Mouse (Mus musculus) hindbrain, embryonic 16.5 days (tissue): ENCODE results near the gene Dmrta2. TPM values are rescaled to one million over a fixed set of nuclear protein-coding genes. Genes with fewer than 3 reads are reported as not detected.
A peak's percentile ranks its signal among the peaks of the same experiment; 100 is the strongest.

Source experiments
- ATAC-seq: fragments of 200-750 bp; cut with Nextera tagmentation; 2 replicates; pipeline ENCODE4 v1.8.0; 2017; ENCODE audit warnings: moderate TSS enrichment, moderate library complexity
- H3K27ac ChIP-seq: fragments of 300-500 bp; sonication (generic); 2 replicates; pipeline ENCODE4 v1.5.1; 2014; ENCODE audit warnings: low read depth, mild to moderate bottlenecking, control low read depth, low read length, moderate library complexity
- H3K27me3 ChIP-seq: fragments of 300-500 bp; sonication (generic); replicated peaks from 2 replicates; pipeline ENCODE4 v1.6.1; 2014; ENCODE audit warnings: low read length; ENCODE audit not compliant: control insufficient read depth, insufficient read depth
- H3K36me3 ChIP-seq: fragments of 300-500 bp; sonication (generic); 2 replicates; pipeline ENCODE4 v1.6.1; 2014; ENCODE audit warnings: mild to moderate bottlenecking, low read length, moderate library complexity, mixed read lengths; ENCODE audit not compliant: control insufficient read depth, insufficient read depth
- H3K4me1 ChIP-seq: fragments of 300-500 bp; sonication (generic); 2 replicates; pipeline ENCODE4 v1.6.1; 2014; ENCODE audit warnings: low read depth, low read length; ENCODE audit not compliant: control insufficient read depth, insufficient read depth
- H3K4me2 ChIP-seq: fragments of 300-500 bp; sonication (generic); 2 replicates; pipeline ENCODE4 v1.6.1; 2014; ENCODE audit warnings: mild to moderate bottlenecking, low read length, control low read depth, moderate library complexity
- H3K4me3 ChIP-seq: fragments of 300-500 bp; sonication (generic); 2 replicates; pipeline ENCODE4 v1.5.1; 2014; ENCODE audit warnings: mild to moderate bottlenecking, low read length, control low read depth, moderate library complexity
- H3K9ac ChIP-seq: fragments of 300-500 bp; sonication (generic); 2 replicates; pipeline ENCODE4 v1.6.1; 2014; ENCODE audit warnings: low read depth, mild to moderate bottlenecking, control low read depth, low read length, moderate library complexity
- H3K9me3 ChIP-seq: fragments of 300-500 bp; sonication (generic); 2 replicates; pipeline ENCODE4 v1.6.1; 2014; ENCODE audit warnings: mild to moderate bottlenecking, low read length, moderate library complexity; ENCODE audit not compliant: control insufficient read depth
- WGBS: fragments of 180-500 bp; shearing (Covaris S2); extraction: QIAGEN DNeasy Blood & Tissue Kit; methylation state at CpG from one replicate; pipeline ENCODE4 v1.1.7; 2014; 5-methylcytosine and 5-hydroxymethylcytosine counted together
- polyA plus RNA-seq: library from polyadenylated mRNA; unstranded; fragments of >200 nt; fragmentation: Nextera tagmentation; extraction: Ambion mirVana; gene quantifications from 2 replicates; pipeline ENCODE4 v1.2.1, GENCODE M21; 2015

The Dmrta2 gene
- polyA plus RNA-seq, 1 experiment from 2014 or later = 0.05 TPM

DNA sequence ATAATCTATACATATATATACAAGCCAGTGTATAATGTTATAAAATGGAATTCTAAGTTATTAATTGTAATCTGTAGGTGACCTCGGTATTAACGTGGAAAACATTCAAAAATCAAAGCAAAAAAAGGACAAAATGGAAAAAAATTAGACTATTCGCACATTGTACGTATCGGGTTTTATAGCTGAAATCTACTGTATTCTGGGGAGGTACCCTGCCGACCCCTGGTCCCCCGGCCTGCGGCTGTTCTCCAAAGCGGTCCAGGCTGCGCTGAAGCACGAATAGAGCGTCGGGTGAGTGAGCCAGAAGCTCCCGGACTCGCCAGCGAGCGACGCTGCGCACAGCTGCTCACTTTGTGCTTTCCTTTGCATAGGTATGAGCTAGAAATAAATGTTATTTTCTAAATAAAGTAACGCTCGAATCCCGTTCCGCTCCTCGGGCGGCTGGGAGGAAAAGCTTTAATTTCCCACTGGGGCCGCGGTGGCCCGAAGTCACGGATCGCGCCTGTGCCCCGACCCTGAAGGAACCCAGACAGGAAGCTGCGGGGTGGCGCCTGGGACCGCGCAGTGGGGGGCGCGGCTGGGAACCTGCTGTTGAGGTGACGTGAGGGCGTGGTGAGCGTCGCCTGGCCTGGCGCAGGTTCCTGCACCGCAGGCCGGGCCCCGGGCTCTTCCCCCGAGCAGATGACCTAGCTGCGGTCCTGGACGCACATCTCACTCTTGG is 5.6 kb downstream of the Dmrta2 start:
- H3K4me3 ChIP-seq = 0 out of 2 replicates have a peak overlapping the region, but pooled peaks have one; percentile 11
- no peak overlapping the region for H3K9ac ChIP-seq
- H3K27me3 ChIP-seq = peaks cover 59% of the 10 kb centered on the region
- H3K27ac ChIP-seq = no peak overlapping the region
- H3K4me1 ChIP-seq = peaks cover 11% of the 10 kb centered on the region; the same call in 1 of the 2 replicates
- WGBS = 2% methylated on average over 48 of the region's 49 CpGs
- ATAC-seq = no peak
- no peaks in the 10 kb centered on the region for H3K36me3 ChIP-seq
- no peaks in the 10 kb centered on the region for H3K9me3 ChIP-seq
- H3K4me2 ChIP-seq = no peak overlapping the region

DNA sequence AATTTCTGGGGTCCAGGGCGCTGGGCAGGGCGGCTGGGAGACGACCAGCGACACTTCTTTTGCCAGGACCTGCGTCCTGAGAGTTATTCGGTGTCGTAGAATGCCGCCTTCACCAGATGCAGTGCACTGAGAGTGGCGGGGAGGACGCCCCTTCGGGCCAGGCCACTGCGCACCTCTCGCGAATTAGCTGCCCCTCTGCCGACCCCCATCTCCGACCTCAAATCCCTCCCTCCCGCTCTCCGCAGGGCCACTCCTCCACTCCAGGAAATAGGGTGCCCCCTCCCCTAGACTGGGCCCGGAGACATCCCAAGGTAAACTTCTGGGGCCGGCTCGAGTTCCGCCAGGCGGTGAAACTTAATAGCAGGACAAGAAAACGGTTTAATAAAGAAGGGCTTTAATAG is 6.2 kb downstream of the Dmrta2 start:
- Histone ChIP-seq H3K27me3 (peaks cover 58% of the 10 kb centered on the region), H3K36me3 (no peaks in the 10 kb centered on the region), H3K4me2 (no peak overlapping the region), H3K4me3 (no peak overlapping the region), H3K4me1 (peaks cover 11% of the 10 kb centered on the region; the same call in 1 of the 2 replicates), H3K9me3 (no peaks in the 10 kb centered on the region), H3K9ac (no peak overlapping the region), H3K27ac (no peak overlapping the region)
- ATAC-seq = no peak
- WGBS = under 1% methylated on average over 24 of the region's 24 CpGs

DNA sequence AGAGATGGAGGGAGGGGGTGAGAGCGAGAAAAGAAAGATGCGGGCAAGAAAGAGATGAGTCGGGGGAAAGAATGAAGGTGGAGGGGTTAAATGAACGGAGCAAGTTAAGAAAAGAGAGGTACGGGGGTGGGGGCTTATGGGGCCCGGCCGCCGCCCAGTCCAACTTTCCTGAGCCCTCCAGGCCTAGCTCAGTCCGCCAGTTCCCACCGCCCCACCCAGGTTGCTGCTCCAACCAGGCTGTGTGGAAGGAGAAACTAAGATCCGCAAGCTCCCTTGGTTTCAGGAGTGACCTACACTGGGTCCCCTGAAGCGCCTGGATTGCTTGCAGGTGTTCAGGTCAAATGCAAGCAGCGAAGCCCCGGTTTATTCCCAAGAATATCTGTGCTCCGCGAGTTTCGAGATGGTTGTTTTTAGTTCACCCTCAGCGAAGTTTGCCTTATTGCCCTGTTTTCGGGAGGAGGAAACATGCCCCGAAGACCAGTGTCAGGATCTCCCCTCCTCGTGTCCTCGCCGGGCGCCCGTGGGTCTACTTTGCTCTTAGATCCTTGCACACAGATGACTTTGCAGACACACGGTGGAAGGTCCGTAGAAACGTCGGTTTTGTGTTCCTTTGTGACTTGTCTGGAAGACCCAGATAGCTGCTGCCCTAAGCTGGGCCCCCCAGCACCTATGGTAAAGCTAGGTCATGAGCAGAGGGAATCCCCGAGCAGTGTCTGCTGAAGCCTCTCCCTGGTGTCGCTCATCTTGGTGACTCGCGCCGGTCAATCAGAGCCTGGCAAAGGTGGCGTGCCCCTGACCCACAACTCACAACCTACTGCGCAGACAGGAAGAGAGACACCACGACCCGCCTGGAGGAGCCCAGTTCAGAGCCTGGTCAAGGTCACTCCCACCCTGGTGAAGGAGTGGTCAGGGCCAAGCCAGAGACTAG is 6.9 kb downstream of the Dmrta2 start:
- ATAC-seq = no peak
- Histone ChIP-seq H3K4me1 (peaks cover 9% of the 10 kb centered on the region; the same call in 1 of the 2 replicates), H3K36me3 (no peaks in the 10 kb centered on the region), H3K9ac (no peak overlapping the region), H3K27me3 (peaks cover 62% of the 10 kb centered on the region), H3K9me3 (no peaks in the 10 kb centered on the region), H3K27ac (no peak overlapping the region), H3K4me2 (no peak overlapping the region), H3K4me3 (no peak overlapping the region)
- WGBS = 2% methylated on average over 38 of the region's 38 CpGs

DNA sequence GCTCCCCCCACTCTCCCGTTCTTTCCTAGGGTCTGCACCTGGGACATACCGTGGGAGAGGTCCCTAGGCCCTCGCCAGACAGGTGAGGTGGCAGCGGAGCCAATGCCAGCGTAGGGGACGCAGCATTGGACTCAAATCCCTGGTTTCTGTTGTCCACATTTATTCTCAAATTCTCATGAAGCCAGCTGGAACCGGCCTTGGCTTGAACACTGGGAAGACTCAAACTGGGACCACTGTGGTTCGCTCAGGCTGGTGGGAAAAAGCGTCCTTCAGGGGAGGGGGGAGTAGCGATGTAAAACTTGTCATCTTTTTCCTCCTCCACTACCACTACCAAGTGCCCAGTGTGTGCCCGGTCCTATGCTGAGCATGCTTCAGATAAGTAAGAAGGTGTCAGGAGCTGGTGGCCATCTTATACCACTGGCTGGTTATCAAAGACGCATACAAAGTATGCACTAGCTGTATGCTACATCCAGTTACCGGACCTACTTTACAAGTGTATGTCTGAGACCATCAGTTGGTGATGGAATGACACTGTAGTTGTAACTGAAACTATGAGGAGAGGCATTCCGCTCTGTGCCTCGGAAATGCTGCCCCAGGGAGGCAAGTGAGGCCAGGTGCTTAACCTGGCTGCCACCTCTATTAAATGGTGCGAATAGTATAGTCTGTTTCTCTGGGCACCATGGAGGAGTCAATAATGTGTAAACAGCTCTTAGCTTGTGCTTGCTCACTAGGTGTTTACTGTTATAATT is 7.7 kb downstream of the Dmrta2 start:
- Histone ChIP-seq H3K9me3 (no peaks in the 10 kb centered on the region), H3K4me2 (no peak overlapping the region), H3K4me3 (no peak overlapping the region), H3K27ac (no peak overlapping the region), H3K27me3 (peaks cover 58% of the 10 kb centered on the region), H3K4me1 (peaks cover 6% of the 10 kb centered on the region; the same call in 1 of the 2 replicates), H3K36me3 (no peaks in the 10 kb centered on the region), H3K9ac (no peak overlapping the region)
- ATAC-seq = 0 out of 2 replicates have a peak, but pooled peaks have one; percentile 5
- WGBS = 4% methylated on average over 16 of the region's 16 CpGs

DNA sequence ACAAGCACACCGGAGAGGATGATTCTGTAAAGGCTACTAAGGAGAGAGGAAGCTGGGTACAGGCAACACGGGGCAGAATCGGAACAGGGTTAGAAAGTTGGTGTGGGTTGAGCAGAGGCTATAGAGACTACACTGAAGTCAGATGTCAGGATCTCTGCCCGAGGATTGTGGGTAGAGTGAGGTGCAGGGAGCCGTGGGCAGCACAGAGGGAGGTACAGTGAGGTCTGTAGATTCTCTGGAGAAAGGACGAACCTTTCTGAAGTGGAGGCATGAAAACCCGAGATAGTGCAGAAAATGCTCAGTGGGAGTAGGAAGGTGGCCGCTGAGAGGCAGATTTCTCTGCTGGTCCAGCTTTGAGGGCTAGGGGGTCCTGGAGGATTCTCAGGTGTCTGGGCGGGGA is 8.4 kb downstream of the Dmrta2 start:
- H3K27me3 ChIP-seq = peaks cover 56% of the 10 kb centered on the region
- H3K4me3 ChIP-seq = no peak overlapping the region
- 3% methylated on average over 9 of the region's 9 CpGs for WGBS
- no peak overlapping the region for H3K9ac ChIP-seq
- no peak overlapping the region for H3K27ac ChIP-seq
- no peak overlapping the region for H3K4me2 ChIP-seq
- ATAC-seq = no peak
- no peaks in the 10 kb centered on the region for H3K9me3 ChIP-seq
- H3K36me3 ChIP-seq = no peaks in the 10 kb centered on the region
- peaks cover 6% of the 10 kb centered on the region; the same call in 1 of the 2 replicates for H3K4me1 ChIP-seq

DNA sequence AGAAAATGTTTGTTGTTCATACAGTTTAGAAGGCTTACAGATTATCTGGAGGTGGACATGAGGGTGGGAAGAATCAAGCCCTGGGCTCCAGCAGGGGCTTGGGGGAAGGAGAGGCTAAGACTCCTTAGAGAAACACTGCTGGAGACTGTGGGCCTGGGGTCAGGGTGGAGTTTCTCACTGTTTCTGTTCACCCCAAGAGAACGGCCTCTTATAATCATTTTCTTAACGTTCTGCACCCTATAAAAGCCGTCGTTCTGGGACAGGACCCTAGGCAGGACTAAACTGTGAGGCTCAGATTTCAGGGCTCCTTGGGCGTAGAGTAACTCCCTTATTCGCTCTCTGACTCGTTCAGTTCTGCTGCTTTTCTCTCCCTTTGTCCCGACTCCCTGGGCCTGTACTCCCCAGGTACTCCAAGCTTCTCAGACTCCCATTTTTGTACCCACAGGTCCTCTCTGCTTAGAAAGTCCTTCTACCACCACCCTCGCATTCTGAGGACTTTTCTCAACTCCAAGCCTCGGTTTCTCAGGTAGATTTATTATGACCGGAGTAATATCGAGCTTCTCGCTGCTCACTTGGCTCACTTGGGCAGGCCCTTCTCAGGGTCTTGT is 9.0 kb downstream of the Dmrta2 start:
- no peaks in the 10 kb centered on the region for H3K9me3 ChIP-seq
- 3% methylated on average over 13 of the region's 13 CpGs for WGBS
- H3K27ac ChIP-seq = no peak overlapping the region
- H3K36me3 ChIP-seq = no peaks in the 10 kb centered on the region
- H3K9ac ChIP-seq = no peak overlapping the region
- no peak overlapping the region for H3K4me3 ChIP-seq
- H3K27me3 ChIP-seq = peaks cover 55% of the 10 kb centered on the region
- no peak for ATAC-seq
- H3K4me1 ChIP-seq = peaks cover 6% of the 10 kb centered on the region; the same call in 1 of the 2 replicates
- H3K4me2 ChIP-seq = no peak overlapping the region

DNA sequence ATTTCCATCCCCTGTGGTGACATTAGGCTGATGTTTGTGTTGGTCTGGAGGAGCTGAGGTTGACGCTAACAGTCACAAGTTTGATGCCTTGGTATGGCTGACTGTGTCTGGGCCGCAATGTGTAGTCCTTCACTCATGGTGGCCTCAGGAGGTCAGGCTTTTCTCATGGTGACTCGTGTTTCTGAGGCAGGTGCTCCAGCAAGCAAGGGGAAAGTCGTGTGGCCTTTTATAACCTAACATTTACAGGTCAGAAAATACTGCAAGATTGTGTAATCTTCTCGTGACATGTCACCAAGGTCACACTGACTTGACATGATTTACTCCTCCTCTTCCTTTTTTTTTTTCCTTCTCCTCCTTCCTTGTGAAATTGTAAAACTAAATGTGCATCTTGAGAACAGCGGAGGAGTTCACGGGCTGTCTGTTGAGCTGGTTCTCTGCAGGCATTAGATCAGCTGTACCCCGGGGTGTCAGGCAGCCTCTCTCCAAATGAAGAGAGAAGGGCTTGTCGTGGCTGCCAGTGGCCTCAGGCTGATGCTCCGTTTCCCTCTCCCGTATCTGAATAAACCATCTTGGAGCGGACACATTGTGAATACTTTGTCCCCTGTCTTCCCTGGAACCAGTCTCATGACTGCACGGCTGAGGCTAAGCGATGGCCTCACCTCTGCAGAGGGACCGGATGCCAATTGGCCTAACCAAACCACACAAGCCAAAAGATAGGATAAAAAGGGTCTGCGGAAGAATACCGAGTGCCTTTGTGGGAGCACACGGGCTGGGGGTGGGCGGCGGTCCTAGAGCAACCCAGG is 9.9 kb downstream of the Dmrta2 start:
- Histone ChIP-seq H3K4me1 (no peaks in the 10 kb centered on the region), H3K9me3 (no peaks in the 10 kb centered on the region), H3K36me3 (no peaks in the 10 kb centered on the region), H3K4me2 (no peak overlapping the region), H3K4me3 (no peak overlapping the region), H3K27me3 (peaks cover 49% of the 10 kb centered on the region), H3K27ac (no peak overlapping the region), H3K9ac (no peak overlapping the region)
- ATAC-seq = no peak
- WGBS = 4% methylated on average over 20 of the region's 20 CpGs

DNA sequence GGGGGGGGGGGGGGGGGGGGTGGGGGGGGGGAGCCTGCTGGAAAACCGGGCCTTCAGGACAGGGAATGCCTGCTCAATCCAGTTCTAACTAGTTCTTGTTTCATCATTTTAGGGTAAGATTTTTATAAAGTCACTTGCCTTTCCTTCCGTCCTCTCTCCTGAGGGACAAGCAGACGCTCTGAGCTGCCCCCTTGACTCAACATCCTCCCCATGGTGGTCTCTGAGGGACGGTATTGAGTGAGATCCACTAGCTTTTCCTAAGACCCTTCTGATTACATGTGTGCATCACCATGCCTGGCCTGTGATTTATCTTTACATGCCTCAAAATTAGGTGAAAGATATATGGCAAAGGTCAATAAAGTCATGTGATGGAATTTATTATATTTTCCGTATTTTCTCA is 10.6 kb downstream of the Dmrta2 start:
- Histone ChIP-seq H3K9me3 (no peaks in the 10 kb centered on the region), H3K27me3 (peaks cover 48% of the 10 kb centered on the region), H3K4me2 (no peak overlapping the region), H3K27ac (no peak overlapping the region), H3K4me1 (no peaks in the 10 kb centered on the region), H3K36me3 (no peaks in the 10 kb centered on the region), H3K4me3 (no peak overlapping the region), H3K9ac (no peak overlapping the region)
- ATAC-seq = no peak
- WGBS = 11% methylated on average over 5 of the region's 5 CpGs
